Mouse (Mus musculus): ENCODE measurements around the gene Gzmm. TPM values are rescaled to one million over a fixed set of nuclear protein-coding genes. Genes with fewer than 3 reads are reported as not detected.
A peak's percentile ranks its signal among the peaks of the same experiment; 100 is the strongest.

Gzmm gene
- polyA plus RNA-seq, 2 experiments, result 0.66 to 1.1 TPM

DNA sequence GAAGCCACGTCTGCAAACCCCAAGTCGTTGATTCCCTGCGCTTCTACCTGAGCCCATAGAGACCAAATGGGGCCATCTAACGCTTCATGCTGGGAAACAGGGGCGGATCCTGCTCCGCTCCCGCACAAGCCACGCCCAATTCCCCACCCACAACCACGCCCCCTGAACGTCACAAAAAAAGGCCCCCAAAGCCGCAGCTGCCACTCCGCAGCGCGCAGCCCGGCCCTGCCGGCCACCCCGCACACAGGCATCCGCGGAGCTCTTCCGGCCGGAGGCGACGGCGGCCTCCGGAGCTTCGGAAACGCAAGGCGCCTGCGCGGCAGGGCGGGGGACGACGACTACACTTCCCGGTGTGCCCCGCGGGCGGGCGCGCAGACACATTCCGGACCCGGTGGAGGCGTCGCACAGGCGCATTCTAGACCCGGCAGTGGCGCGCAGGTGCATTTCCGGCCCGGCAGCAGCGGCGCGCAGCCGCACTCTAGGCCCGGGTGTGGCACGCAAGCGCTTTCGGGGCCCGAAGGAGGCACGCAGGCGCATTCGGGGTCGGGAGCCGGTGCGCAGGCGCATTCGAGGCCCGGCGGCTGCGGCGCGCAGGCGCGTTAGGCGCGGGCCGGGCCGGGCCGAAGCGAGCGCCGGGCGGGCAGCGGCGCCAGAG lies 7.1 kb upstream of the Gzmm start, which contains the start of gene Cdc34:
Gene Cdc34, plus strand, starts transcription at position 605 of the 655 bp plus-strand sequence.
- under 1% methylated on average over 57 of the region's 84 CpGs for WGBS

DNA sequence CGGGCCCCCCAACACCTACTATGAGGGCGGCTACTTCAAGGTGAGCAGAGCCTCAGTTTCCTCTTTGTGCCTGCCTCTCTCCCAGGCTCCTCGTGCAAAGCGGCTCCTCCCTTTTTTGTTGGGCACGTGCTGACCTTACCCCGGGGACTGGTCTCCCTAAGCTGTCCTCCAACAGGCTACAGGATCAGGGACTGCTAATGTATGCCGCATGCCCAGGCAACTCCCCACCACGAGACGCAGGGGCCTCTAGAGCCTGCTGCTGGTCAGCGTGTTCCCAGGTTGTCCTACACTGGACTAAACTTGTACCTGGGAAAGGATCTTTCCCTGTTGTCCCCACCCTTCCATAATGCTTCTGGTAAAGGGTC lies 6.3 kb upstream of the Gzmm start:
- under 1% methylated on average over 7 of the region's 10 CpGs for WGBS
- Histone ChIP-seq H3K4me2 (replicated peaks; ENCODE audit: low read depth, low read length, severe bottlenecking) (peak overlapping the region; percentile 91), H3K9ac (ENCODE audit: low read depth, low read length, severe bottlenecking) (peak overlapping the region; percentile 82), H3K27me3 (ENCODE audit: control insufficient read depth, insufficient read depth, low read length) (no peaks in the 10 kb centered on the region), H3K9me3 (ENCODE audit: control insufficient read depth, low read length) (no peaks in the 10 kb centered on the region), H3K4me3 (replicated peaks; ENCODE audit: low read length) (peak overlapping the region; percentile 78), H3K4me1 (ENCODE audit: control insufficient read depth, insufficient read depth, low read length) (peaks cover 16% of the 10 kb centered on the region), H3K27ac (replicated peaks; ENCODE audit: low read depth, low read length) (peak overlapping the region; percentile 65), H3K36me3 (ENCODE audit: control insufficient read depth, insufficient read depth, low read length) (peaks cover 38% of the 10 kb centered on the region)
- TF ChIP-seq POLR2A (IDR thresholded peaks at IDR 0.05; ENCODE audit: borderline replicate concordance, extremely low read depth, insufficient read depth, insufficient read length), result no peak
- ATAC-seq (ENCODE audit: low FRiP score, low read depth) (no peak), DNase-seq (ENCODE audit: low spot score) (no peak)

More for the DNA sequence above, 7.1 kb upstream of the Gzmm start, which contains the start of gene Cdc34:
- Histone ChIP-seq H3K9ac (ENCODE audit: low read depth, low read length, severe bottlenecking) (peak within 1 kb of the TSS; percentile 82), H3K36me3 (ENCODE audit: control insufficient read depth, insufficient read depth, low read length) (peaks cover 30% of the 10 kb centered on the region), H3K4me1 (ENCODE audit: control insufficient read depth, insufficient read depth, low read length) (peaks cover 16% of the 10 kb centered on the region), H3K9me3 (ENCODE audit: control insufficient read depth, low read length) (no peaks in the 10 kb centered on the region), H3K4me2 (replicated peaks; ENCODE audit: low read depth, low read length, severe bottlenecking) (peak within 1 kb of the TSS; percentile 91), H3K4me3 (replicated peaks; ENCODE audit: low read length) (peak within 1 kb of the TSS; percentile 78), H3K27ac (replicated peaks; ENCODE audit: low read depth, low read length) (peak within 1 kb of the TSS; percentile 71), H3K27me3 (ENCODE audit: control insufficient read depth, insufficient read depth, low read length) (no peaks in the 10 kb centered on the region)
- DNase-seq (ENCODE audit: low spot score) (peak; percentile 97), ATAC-seq (ENCODE audit: low FRiP score, low read depth) (peak; percentile 95)
- peak; percentile 76; the same call in 1 of the 2 replicates for TF ChIP-seq POLR2A (IDR thresholded peaks at IDR 0.05; ENCODE audit: borderline replicate concordance, extremely low read depth, insufficient read depth, insufficient read length)

DNA sequence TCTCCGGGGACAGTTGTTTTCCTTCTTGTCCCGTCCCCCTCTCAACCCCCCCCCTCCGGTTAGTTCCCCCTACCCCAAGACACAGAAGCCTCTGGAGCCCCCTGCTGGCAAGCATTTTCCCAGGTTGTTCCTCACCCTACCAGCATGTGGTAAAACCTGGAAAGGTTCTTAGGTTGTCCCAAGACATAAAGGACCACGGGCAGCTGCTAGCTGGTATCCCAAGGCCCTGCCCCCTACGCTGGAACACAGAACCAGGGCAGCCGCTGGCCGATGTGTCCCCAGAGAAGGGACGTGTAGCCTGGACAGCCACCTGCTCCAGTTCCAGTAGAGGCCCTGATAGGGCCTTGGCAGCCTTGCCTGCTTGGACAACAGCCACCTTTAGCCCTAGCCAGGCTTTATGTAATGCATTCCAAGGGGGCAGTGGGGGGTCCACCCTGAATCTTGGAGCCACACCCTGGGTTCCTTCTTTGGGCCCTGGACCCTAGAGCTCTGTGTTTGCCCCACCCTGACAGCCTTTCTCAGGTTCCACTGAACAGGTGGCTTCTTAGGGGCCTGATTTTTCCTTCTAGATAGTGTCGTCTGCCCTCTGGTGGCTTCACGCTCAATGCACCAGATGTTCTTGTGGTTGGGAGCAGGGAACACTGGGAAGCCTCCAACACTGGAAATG lies 5.8 kb upstream of the Gzmm start:
- TF ChIP-seq POLR2A (IDR thresholded peaks at IDR 0.05; ENCODE audit: borderline replicate concordance, extremely low read depth, insufficient read depth, insufficient read length), result no peak
- WGBS, result 4% methylated on average over 9 of the region's 10 CpGs
- Histone ChIP-seq H3K4me3 (replicated peaks; ENCODE audit: low read length) (peak overlapping the region; percentile 78), H3K27ac (replicated peaks; ENCODE audit: low read depth, low read length) (peak overlapping the region; percentile 43), H3K4me2 (replicated peaks; ENCODE audit: low read depth, low read length, severe bottlenecking) (peak overlapping the region; percentile 91), H3K27me3 (ENCODE audit: control insufficient read depth, insufficient read depth, low read length) (no peaks in the 10 kb centered on the region), H3K9ac (ENCODE audit: low read depth, low read length, severe bottlenecking) (peak overlapping the region; percentile 82), H3K9me3 (ENCODE audit: control insufficient read depth, low read length) (no peaks in the 10 kb centered on the region), H3K4me1 (ENCODE audit: control insufficient read depth, insufficient read depth, low read length) (peaks cover 16% of the 10 kb centered on the region), H3K36me3 (ENCODE audit: control insufficient read depth, insufficient read depth, low read length) (peaks cover 41% of the 10 kb centered on the region)
- ATAC-seq (ENCODE audit: low FRiP score, low read depth) (no peak), DNase-seq (ENCODE audit: low spot score) (peak; percentile 68)

DNA sequence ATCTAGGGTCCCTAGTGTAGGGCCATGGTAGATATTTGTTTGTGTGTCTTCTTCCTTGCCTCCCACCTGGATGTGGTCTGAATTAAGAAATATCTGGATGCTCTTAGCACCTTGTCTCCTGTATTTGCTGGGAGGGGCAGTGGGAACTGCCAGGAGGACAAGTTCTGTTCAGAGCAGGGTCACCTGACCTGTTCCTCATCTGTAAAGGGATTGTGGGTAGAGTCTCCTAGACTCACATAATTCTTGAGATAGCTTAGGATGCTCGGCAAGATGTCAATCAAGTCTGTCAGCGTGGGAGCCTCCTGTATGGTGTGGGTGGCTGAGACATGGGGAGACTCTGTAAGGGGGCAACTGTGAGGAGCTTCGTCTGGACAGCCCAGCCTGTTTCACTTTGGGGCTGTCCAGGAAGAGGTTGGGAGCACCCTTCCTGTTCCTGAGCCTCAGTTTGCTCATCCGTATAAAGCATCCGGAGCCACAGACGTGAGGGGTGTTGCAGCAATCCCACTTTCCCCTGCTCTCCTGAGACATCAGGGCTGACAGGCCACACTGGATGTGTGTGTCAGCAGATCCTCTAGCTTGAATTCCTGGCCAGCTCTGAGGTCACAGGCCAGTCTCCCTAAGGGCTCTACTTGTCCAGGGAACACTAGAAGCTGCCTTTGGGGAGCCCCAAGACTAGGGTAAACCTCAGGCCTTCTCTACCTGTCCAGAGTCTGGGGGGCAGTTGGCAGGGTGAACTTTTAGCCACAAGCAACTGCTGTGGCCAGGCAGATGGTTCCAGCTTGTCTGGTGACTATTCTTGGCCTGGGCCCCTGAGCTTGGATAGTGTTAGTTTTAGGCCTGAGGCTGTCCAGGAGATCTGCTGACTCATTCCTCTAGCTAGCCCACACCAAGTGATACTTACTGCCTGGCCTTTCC lies 4.8 kb upstream of the Gzmm start:
- Histone ChIP-seq H3K36me3 (ENCODE audit: control insufficient read depth, insufficient read depth, low read length) (peaks cover 51% of the 10 kb centered on the region), H3K27ac (replicated peaks; ENCODE audit: low read depth, low read length) (no peak overlapping the region; the same call in 1 of the 2 replicates), H3K9me3 (ENCODE audit: control insufficient read depth, low read length) (no peaks in the 10 kb centered on the region), H3K4me1 (ENCODE audit: control insufficient read depth, insufficient read depth, low read length) (peaks cover 16% of the 10 kb centered on the region), H3K9ac (ENCODE audit: low read depth, low read length, severe bottlenecking) (peak overlapping the region; percentile 82), H3K4me2 (replicated peaks; ENCODE audit: low read depth, low read length, severe bottlenecking) (peak overlapping the region; percentile 91), H3K27me3 (ENCODE audit: control insufficient read depth, insufficient read depth, low read length) (no peaks in the 10 kb centered on the region), H3K4me3 (replicated peaks; ENCODE audit: low read length) (peak overlapping the region; percentile 78; the same call in 1 of the 2 replicates)
- no peak for TF ChIP-seq POLR2A (IDR thresholded peaks at IDR 0.05; ENCODE audit: borderline replicate concordance, extremely low read depth, insufficient read depth, insufficient read length)
- WGBS, result 84% methylated on average over 6 of the region's 6 CpGs
- DNase-seq (ENCODE audit: low spot score), result no peak
- ATAC-seq (ENCODE audit: low FRiP score, low read depth), result no peak

All from limb, embryonic 14.5 days (tissue).